Comparison of ENCODE assay signal across 17 mouse cellular contexts in the genomic region with DNA sequence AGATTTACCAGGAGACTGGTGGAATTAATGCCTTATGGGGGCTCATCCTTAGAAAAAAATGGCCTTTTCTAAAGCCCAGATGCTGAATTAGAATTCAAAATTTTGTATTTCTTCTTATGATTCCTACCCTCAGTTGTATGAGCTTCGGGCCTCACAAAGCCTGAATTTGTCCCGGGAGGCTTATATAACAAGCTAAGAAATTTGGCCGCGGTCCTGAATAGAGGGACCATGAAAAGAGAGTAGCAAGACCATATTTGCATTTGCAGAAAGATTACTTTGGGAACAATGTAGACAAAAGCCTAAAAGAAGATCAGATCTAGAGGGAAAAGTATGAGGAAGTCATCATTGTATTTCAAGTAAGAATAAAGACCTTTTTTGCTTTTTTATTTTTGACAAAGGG.
"Had no signal": no experiment of that assay in that cellular context is flagged by ENCODE, and none has a peak within 500 bp of the region (broad histone marks: within the 10 kb centered on the region; RNA-seq: fewer than 3 reads in every experiment).

No protein-coding gene starts in this region.

- DNase-seq: lung, adult 18-20 months; lung, embryonic 14.5 days; lung, postnatal 10 days; lung, postnatal 4 days; retina, postnatal 1 day; right cerebral cortex, adult 18-20 months; right cerebral cortex, postnatal 25 days; right cerebral cortex, postnatal 4 days; spleen, adult 18-20 months; thymus, adult 18-20 months; thymus, postnatal 14 days; thymus, postnatal 36 days had no signal

- H3K36me3 ChIP-seq: midbrain, embryonic 13.5 days; neural tube, embryonic 13.5 days; neural tube, embryonic 15.5 days had no signal

- H3K9me3 ChIP-seq: midbrain, embryonic 13.5 days; neural tube, embryonic 13.5 days; neural tube, embryonic 15.5 days had no signal

- H3K4me3 ChIP-seq: midbrain, embryonic 13.5 days; myocyte; neural tube, embryonic 13.5 days; neural tube, embryonic 15.5 days had no signal

- H3K4me2 ChIP-seq: lung, embryonic 14.5 days; midbrain, embryonic 11.5 days; midbrain, embryonic 13.5 days; neural tube, embryonic 13.5 days; neural tube, embryonic 15.5 days had no signal

- H3K4me1 ChIP-seq: neural tube, embryonic 15.5 days had no signal

- H3K9ac ChIP-seq: lung, embryonic 14.5 days; midbrain, embryonic 13.5 days; neural tube, embryonic 13.5 days; neural tube, embryonic 15.5 days had no signal

- H3K27ac ChIP-seq: midbrain, embryonic 13.5 days; neural tube, embryonic 13.5 days; neural tube, embryonic 15.5 days had no signal

- H3K27me3 ChIP-seq: midbrain, embryonic 13.5 days; neural tube, embryonic 13.5 days; neural tube, embryonic 15.5 days had no signal
